Mouse (Mus musculus) liver, postnatal 0 days (tissue): ENCODE results near the gene Tomt. TPM values are rescaled to one million over a fixed set of nuclear protein-coding genes. Genes with fewer than 3 reads are reported as not detected.

Experiments used
- ATAC-seq: fragments of 200-750 bp; cut with Nextera tagmentation; 2 replicates; pipeline ENCODE4 v1.8.0; 2017; ENCODE audit warnings: mild to moderate bottlenecking, moderate library complexity
- DNase-seq: peaks from one replicate; pipeline ENCODE4 v3.0.0-alpha.2; 2016
- H3K27ac ChIP-seq: fragments of 300-500 bp; sonication (generic); 2 replicates; pipeline ENCODE4 v1.5.1; 2014; ENCODE audit warnings: antibody characterized with exemption, moderate library complexity, mild to moderate bottlenecking, low read depth
- H3K27me3 ChIP-seq: fragments of 300-500 bp; sonication (generic); 2 replicates; pipeline ENCODE4 v1.6.1; 2014; ENCODE audit warnings: low read length, control low read depth, mixed read lengths; ENCODE audit not compliant: insufficient read depth
- H3K36me3 ChIP-seq: fragments of 300-500 bp; sonication (generic); replicated peaks from 2 replicates; pipeline ENCODE4 v1.6.1; 2014; ENCODE audit warnings: mild to moderate bottlenecking, control low read depth, low read length, moderate library complexity, mixed read lengths; ENCODE audit not compliant: insufficient read depth
- H3K4me1 ChIP-seq: fragments of 300-500 bp; sonication (generic); 2 replicates; pipeline ENCODE4 v1.6.1; 2014; ENCODE audit warnings: antibody characterized with exemption, mild to moderate bottlenecking, control low read depth; ENCODE audit not compliant: insufficient read depth
- H3K4me2 ChIP-seq: fragments of 300-500 bp; sonication (generic); 2 replicates; pipeline ENCODE4 v1.6.1; 2014; ENCODE audit warnings: low read depth, mild to moderate bottlenecking, low read length, moderate library complexity, mixed read lengths
- H3K4me3 ChIP-seq: fragments of 300-500 bp; sonication (generic); 2 replicates; pipeline ENCODE4 v1.5.1; 2014; ENCODE audit warnings: low read depth, low read length
- H3K9ac ChIP-seq: fragments of 300-500 bp; sonication (generic); replicated peaks from 2 replicates; pipeline ENCODE4 v1.6.1; 2014; ENCODE audit warnings: mild to moderate bottlenecking, moderate library complexity
- H3K9me3 ChIP-seq: fragments of 300-500 bp; sonication (generic); 2 replicates; pipeline ENCODE4 v1.6.1; 2016; ENCODE audit warnings: mild to moderate bottlenecking, control low read depth, low read length, mixed read lengths
- CTCF ChIP-seq: sonication (generic); IDR thresholded peaks from 2 replicates; pipeline ENCODE4 v1.5.1; 2016; ENCODE audit warnings: antibody characterized with exemption, low read depth
- EP300 ChIP-seq: IDR thresholded peaks from 2 replicates; pipeline ENCODE4 v1.6.1; 2016; ENCODE audit warnings: antibody characterized with exemption, low read depth, mild to moderate bottlenecking
- WGBS: fragments of 180-500 bp; shearing (Covaris S2); extraction: QIAGEN DNeasy Blood & Tissue Kit; methylation state at CpG from one replicate; pipeline ENCODE4 v1.1.7; 2014; ENCODE audit not compliant: insufficient replicate concordance; 5-methylcytosine and 5-hydroxymethylcytosine counted together
- polyA plus RNA-seq: library from polyadenylated mRNA; unstranded; fragments of >200 nt; fragmentation: Nextera tagmentation; extraction: Ambion mirVana; gene quantifications from 2 replicates; pipeline ENCODE4 v1.2.1, GENCODE M21; 2015

The Tomt gene
- polyA plus RNA-seq, 1 experiment from 2014 or later: 0.12 TPM

DNA sequence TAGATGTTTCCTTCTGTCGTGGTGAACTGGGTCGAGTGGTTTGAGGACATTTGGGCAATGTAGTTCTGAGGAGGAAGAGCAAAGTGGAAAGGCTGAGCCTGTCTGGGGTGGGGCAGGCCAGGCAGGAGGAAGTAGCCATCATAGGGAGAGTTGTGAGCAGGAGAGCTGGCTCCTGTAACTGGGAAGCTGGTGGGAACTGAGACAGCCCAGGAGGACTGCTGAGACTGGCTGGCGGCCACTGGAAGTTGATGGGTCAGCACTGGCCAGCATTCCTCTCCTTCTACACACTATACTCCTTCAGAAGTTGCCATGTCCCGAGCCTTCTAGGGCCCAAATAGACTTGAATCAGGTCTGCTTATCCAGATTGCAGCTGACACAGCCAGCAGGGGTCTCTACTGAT is 2.2 kb upstream of the Tomt start:
- Histone ChIP-seq H3K36me3 (peaks cover 27% of the 10 kb centered on the region), H3K27ac (peak overlapping the region; percentile 63), H3K4me1 (peaks cover 33% of the 10 kb centered on the region), H3K9me3 (no peaks in the 10 kb centered on the region), H3K4me3 (no peak overlapping the region), H3K4me2 (peak overlapping the region; percentile 77), H3K9ac (peak overlapping the region; percentile 38; the same call in 1 of the 2 replicates), H3K27me3 (no peaks in the 10 kb centered on the region)
- 38% methylated on average over 4 of the region's 4 CpGs for WGBS
- ATAC-seq (no peak), DNase-seq (no peak)
- TF ChIP-seq CTCF: peak; percentile 22; the same call in 1 of the 2 replicates
- no peak for TF ChIP-seq EP300

GRCm38 (mm10) chr7:101906696-101907095 is 537 bp upstream of the Tomt start:
- H3K36me3 ChIP-seq: peaks cover 10% of the 10 kb centered on the region
- TF ChIP-seq EP300 (no peak), CTCF (no peak)
- peaks cover 33% of the 10 kb centered on the region for H3K4me1 ChIP-seq
- ATAC-seq (no peak), DNase-seq (no peak)
- no peaks in the 10 kb centered on the region for H3K27me3 ChIP-seq
- H3K9ac ChIP-seq: peak overlapping the region; percentile 86
- WGBS: 20% methylated on average over 8 of the region's 8 CpGs
- H3K27ac ChIP-seq: peak overlapping the region; percentile 98
- no peaks in the 10 kb centered on the region for H3K9me3 ChIP-seq
- peak overlapping the region; percentile 77 for H3K4me2 ChIP-seq
- peak overlapping the region; percentile 79 for H3K4me3 ChIP-seq

GRCm38 (mm10) chr7:101905561-101906286 is 435 bp downstream of the Tomt start, which contains the start of gene Lamtor1:
TSS of gene Lamtor1 (plus strand) at chr7:101905904.
- Histone ChIP-seq H3K4me1 (peaks cover 33% of the 10 kb centered on the region), H3K27me3 (no peaks in the 10 kb centered on the region), H3K9me3 (no peaks in the 10 kb centered on the region), H3K27ac (peak within 1 kb of the TSS; percentile 98), H3K9ac (peak within 1 kb of the TSS; percentile 86), H3K4me2 (peak within 1 kb of the TSS; percentile 77), H3K4me3 (peak within 1 kb of the TSS; percentile 79), H3K36me3 (peaks cover 10% of the 10 kb centered on the region)
- TF ChIP-seq EP300: peak; percentile 59; the same call in 1 of the 2 replicates
- no peak for TF ChIP-seq CTCF
- under 1% methylated on average over 57 of the region's 61 CpGs for WGBS
- ATAC-seq (peak; percentile 98), DNase-seq (peak; percentile 99)

- no peaks in the 10 kb centered on the region for H3K9me3 ChIP-seq
- ATAC-seq (no peak), DNase-seq (no peak)
- H3K27ac ChIP-seq: no peak overlapping the region
- H3K4me1 ChIP-seq: peaks cover 26% of the 10 kb centered on the region
- no peak overlapping the region for H3K9ac ChIP-seq
- peak; percentile 33; the same call in 1 of the 2 replicates for TF ChIP-seq CTCF
- no peak for TF ChIP-seq EP300
- no peak overlapping the region for H3K4me2 ChIP-seq
- H3K4me3 ChIP-seq: no peak overlapping the region
- no peaks in the 10 kb centered on the region for H3K27me3 ChIP-seq
- H3K36me3 ChIP-seq: no peaks in the 10 kb centered on the region
These were observed 3.3 kb downstream of the Tomt start for GRCm38 (mm10) chr7:101902846-101903245.

DNA sequence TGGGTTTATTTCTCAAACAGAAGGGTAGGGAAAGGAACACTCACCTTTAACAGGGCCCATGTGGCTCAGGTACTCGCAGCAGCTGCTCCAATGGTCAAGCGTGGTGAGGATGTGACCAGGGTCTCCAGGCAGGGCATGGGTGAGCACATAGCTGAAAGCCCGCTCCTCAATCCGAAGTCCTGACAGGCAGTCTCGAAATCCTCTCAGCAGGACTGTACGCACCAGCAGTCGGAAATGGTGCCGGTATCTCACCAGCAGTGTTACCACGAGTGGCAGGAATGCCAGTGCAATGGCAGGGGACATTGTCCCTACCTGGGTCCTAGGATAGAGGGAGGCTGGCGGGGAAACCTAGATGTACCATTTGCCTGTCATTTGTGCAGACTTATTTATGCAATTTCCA is 4.2 kb downstream of the Tomt start:
- no peaks in the 10 kb centered on the region for H3K36me3 ChIP-seq
- H3K27me3 ChIP-seq: no peaks in the 10 kb centered on the region
- no peak for ATAC-seq
- TF ChIP-seq CTCF (no peak), EP300 (no peak)
- H3K4me3 ChIP-seq: no peak overlapping the region
- peaks cover 22% of the 10 kb centered on the region for H3K4me1 ChIP-seq
- H3K9ac ChIP-seq: no peak overlapping the region
- 84% methylated on average over 10 of the region's 10 CpGs for WGBS
- H3K4me2 ChIP-seq: no peak overlapping the region
- no peak for DNase-seq
- no peaks in the 10 kb centered on the region for H3K9me3 ChIP-seq
- no peak overlapping the region for H3K27ac ChIP-seq

GRCm38 (mm10) chr7:101900331-101901097 is 5.6 kb downstream of the Tomt start:
- no peak for ATAC-seq
- H3K9ac ChIP-seq: no peak overlapping the region

More at GRCm38 (mm10) chr7:101900331-101901097, 5.6 kb downstream of the Tomt start:
- H3K36me3 ChIP-seq: no peaks in the 10 kb centered on the region
- no peak overlapping the region for H3K4me3 ChIP-seq
- WGBS: 77% methylated on average over 16 of the region's 16 CpGs
- peak overlapping the region; percentile 53; the same call in 1 of the 2 replicates for H3K27ac ChIP-seq
- no peaks in the 10 kb centered on the region for H3K9me3 ChIP-seq
- no peaks in the 10 kb centered on the region for H3K27me3 ChIP-seq
- H3K4me1 ChIP-seq: peaks cover 17% of the 10 kb centered on the region
- TF ChIP-seq EP300 (no peak), CTCF (no peak)
- no peak overlapping the region for H3K4me2 ChIP-seq
- no peak for DNase-seq
